Mouse (Mus musculus) right cerebral cortex, adult 18-20 months (tissue): ENCODE measurements around the gene Gm2a.

Experiments used
- DNase-seq: peaks from one replicate; pipeline ENCODE4 v3.0.0; 2022; ENCODE audit warnings: mixed read lengths

The Gm2a gene

DNA sequence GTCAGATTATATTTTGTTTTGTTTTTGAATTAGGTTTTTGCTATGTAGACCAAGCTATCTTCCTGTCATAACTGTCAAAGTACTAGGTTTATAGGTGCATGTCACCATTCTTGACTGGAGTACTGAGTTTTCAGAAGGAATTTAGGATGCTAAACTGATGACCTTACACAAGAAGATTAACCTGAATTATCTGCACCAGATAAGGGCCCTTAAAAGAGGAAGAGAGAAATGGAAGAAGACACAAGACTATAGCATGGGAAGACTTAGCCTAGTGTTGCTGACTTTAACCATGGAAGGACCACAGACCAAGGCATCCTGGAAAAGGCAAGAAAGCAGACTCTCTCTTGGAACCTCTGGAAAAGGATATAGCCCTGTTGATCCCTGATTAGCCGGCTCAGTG lies 35.3 kb downstream of the Gm2a start:
- DNase-seq, result no peak

DNA sequence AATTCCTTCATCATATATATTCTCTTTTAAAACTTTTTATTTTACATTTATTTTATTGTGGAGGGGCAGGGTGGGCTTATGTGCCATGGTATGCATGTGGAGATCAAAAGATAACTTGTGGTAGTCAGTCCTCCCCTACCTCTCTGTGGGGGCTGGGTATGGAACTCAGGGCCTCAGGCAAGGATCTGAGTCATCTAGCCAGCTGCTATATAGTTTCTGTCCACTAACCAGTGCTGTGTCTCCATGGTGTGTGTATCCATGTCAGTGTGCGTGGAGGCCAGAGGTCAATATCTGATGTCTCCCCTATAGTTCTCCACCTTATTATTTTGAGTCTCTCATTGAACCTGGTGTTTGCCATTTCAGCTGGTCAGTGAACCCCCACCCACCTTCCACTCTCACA lies 36.5 kb downstream of the Gm2a start:
- DNase-seq, result no peak

DNA sequence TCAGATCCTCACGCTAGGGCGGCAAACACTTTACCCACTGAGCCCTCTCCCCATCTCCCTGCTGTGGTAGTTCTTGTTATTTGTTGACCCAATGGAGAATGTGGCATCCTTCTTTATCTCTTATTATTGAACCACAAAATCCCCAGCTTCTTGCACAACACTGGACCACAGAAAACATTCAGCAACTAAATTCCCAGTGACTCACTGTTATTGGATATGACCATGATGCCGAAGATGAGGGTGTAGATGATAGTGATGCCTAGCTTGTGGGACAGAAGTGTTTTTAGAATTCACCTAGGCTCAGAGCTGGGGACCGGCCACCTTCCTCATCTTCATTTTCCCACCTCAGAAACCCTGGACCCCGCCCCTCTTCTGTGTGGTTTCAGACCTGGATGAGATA lies 37.0 kb downstream of the Gm2a start:
- no peak for DNase-seq

DNA sequence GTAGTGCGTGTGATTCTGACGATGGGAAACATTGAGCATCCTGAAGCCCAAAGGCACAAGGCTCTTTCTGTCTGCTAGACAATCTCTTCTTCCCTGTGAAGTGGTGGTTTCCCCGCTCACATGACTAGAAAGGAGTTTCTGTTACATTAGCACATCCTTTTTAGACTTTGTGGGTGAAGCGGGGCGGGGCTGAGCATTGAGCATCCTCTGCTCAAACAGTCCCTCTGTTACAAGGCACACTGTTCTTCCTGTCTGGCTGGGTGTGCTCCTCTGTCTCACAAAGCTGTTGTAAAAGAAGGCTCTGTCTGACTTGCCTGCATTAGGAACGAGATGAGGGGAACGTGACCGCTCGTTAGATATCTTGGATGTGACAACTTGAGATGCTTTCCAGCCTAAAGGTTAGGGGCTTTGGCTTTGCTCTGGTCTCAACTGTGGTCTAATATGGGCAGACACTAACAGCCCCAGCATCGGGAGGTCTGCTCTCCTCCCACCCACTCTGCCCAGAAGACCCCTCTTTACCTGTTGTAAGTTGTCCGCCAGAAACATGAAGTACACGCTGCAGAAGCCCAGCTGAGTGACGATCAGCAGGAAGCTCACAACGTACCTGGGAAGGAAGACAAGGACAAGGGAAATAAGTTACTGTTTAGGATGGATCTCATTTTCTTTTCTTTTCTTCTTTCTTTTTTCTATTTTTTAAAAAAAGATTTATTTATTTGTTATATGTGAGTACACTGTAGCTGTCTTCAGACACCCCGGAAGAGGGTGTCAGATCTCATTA lies 39.0 kb downstream of the Gm2a start:
- no peak for DNase-seq

DNA sequence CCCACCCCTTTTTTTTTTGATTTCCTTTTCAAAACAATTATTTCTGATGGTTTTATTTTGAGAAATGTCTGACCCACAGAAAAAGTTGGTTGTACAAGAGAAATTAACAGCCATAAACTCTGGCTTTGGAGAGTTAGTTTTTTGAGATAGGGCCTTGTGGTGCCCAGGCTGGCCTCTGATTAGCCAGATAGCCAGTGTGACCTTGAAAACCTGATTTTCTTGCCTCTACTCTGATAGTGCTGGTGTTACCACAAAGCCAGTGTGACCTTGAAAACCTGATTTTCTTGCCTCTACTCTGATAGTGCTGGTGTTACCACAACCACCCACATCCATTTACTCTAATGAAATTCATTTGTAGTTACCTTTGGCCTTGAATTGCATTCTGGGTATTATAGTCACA lies 39.7 kb downstream of the Gm2a start:
- DNase-seq, result no peak

DNA sequence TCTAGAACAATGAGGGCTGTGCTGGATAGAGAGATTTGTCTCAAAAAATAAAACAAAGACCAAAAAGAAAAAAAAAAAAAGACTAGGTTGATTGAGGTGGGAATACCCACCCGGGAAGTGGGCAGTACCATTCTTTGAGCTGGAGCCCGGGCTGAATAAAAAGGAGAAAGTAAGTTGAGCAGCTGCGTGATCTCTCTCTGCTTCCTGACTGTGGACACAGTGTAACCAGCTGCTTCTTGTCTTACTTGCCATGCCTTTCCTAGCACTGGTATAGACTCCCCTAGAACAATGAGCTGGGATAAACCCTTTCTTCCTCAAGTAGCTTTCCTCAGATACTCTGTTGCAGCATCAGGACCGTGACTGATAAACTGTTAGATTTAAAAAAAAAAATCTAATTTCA lies 43.6 kb downstream of the Gm2a start:
- no peak for DNase-seq

DNA sequence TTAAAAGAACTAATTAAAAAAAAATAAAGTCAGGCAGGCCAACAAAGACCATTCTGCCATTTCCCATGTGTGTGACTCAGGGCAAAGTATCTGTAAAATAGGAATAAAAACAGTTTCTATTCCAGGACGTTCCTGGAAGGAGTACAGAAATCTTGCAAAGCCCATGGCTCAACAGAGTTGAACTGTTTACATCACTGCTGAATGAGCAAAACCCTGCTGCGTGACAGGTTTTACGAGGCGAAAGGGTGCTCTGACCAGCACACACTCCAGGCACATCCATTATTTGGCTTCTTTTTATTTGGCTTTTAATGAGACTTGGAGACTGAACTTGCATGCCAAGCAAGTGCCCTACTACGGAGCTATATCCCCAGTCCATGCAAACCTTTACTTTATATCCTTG lies 46.1 kb downstream of the Gm2a start:
- DNase-seq, result no peak

DNA sequence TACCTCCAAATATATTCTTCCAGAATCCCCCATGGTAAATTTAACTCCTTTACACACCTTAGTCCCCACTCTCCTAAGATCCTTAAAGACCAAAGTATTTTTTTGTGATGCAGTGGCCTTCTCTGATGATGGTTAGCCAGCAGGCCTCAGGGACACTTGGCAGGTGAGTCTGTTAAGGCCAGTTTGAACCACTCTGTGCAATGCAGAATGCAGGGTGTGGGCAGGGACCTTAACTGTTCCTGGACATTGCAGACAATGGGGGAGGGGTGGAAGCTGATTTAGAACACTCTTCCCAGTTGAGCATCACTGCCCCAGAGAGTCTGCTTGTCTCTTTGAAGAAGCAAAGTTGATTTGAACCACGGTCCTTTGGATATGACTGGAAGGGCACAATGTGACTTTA lies 48.9 kb downstream of the Gm2a start:
- DNase-seq, result no peak

DNA sequence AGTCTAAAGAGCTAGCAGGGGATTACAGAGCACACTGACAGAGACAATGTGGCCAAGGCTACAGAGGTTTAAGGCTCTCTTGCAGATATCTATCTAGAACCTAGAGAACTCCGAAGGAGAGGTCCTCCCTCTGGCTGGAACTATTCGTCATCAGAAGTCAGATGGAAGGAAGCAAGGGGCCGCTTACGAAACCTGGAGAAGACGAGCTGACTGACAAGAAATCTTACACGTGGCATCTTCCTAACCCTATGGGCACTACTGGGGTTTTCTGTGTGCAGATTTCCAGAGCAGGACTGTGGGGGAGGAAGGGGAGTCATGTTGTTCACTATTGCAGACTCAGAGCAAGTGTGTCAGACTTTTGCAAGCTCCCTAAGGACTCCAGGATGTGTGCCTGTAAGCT lies 49.5 kb downstream of the Gm2a start:
- no peak for DNase-seq

DNA sequence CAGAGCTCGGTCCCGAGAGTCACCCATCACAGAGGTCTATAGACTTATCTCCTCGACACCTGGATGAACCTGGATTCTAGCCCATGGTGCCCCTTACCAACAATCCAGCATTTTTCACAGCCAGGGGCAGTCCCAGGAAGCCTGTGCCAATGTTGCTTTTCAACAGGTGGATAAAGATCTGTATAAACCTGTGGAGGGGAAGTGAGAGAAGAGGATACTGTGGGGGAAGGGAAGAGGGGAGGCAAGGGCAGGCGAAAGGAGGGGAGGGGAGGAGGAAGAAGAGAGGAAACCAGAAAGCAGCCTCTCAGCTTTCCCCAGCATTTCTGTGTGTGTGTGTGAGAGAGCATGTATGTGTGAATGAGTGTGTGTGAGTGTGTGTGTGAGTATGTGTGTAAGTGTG lies 50.5 kb downstream of the Gm2a start:
- DNase-seq, result no peak

DNA sequence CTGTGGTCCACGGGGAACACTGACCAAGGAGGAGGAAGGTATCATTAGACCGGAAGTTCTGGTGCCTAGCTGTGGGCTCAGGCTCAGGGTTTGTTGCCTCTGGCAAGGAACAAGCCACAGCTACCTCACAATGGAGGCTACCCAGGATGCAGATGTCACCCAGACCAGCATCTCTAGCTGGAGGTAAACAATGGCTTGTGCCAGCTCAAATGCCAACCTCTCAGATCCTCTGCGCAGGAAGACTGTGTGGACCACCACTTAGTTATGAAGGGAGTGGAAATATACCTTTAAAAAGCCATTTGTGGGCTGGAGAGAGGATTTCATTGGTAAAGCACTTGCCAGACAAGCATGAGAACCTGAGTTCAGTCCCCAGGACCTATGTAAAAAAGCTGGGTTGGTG lies 53.7 kb downstream of the Gm2a start, which contains the start of gene Slc36a3:
Gene Slc36a3, minus strand, starts transcription at position 101 of the 400 bp plus-strand sequence.
- no peak for DNase-seq

DNA sequence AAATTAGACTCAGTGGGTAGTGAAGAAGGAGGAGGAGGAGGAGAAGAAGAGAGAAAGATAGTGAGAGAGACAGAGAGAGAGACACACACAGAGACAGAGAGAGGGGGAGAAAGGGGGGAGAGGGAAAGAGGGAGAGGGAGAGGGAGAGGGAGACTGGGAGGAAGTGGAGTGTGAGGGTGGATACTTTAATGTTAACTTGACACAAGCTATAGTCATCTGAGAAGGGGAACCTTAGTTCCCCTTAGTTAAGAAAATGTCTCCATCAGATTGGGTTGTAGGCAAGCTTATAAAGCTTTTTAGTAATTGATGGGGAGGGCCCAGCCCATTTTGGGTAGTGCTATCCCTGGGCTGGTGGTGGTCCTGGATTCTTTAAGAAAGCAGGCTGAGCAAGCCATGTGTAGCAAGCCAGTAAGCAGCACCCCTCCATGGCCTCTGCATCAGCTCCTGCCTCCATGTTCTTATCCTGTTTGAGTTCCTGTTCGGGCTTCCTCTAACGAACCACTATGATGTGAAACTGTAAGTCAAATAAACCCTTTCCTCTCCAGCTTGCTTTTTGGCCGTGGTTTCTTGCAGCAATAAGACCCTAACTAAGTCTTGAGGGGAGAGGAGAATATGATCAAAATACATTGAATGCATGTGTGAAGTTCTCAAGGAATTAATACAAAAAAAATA lies 56.6 kb downstream of the Gm2a start:
- no peak for DNase-seq

DNA sequence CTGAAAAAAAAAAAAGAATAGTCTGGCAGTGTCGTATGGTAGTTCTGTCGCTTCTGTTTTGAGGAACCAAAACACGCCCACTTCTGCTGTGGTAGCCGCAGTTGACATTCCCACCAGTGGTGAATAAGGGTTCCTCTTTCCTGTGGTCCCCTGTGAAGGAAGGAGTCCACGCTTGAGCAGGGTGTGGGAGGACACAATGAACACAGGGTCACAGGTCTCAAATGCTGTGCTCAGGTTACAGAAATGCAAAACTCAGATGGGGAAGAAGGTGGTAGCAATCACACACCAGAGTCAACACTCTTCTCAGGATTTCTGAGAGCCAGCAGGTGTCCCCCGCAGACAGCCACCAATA lies 57.1 kb downstream of the Gm2a start:
- no peak for DNase-seq

DNA sequence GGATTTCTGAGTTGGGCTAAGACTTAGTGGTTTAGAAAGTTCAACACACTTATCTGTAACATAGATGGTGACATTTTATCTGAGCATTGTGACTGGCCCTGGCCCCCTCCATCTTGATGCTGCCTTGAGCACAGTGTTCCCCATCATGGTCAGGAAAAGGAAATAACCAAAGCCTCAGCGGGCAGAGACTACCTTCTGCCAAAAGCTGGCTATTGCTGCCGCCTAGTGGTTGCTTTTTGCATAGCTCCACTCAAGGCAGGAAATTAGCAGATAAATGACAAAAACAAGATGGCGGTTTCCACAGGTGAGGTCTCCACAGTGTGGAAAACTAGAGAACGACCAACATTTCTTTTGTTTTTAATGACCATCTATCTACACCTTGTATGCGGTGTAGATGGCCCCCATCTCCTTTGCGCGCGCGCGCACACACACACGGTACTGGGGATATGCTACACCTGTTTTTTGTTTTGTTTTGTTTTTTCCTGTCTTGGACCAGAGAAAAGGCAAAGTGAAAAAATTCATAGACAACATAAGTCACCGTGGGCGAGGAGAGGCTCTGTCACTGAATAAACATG lies 61.0 kb downstream of the Gm2a start:
- peak; percentile 68 for DNase-seq
